Mouse (Mus musculus): ENCODE measurements around the gene Aph1b. TPM values are rescaled to one million over a fixed set of nuclear protein-coding genes. Genes with fewer than 3 reads are reported as not detected.
"Not testable (repeated sequence)": the region's sequence is repeated elsewhere in the genome, so short reads cannot be mapped to it uniquely, and the experiment has no call there.

The Aph1b gene
- 1 to 10 TPM; 3.4 to 5.1 TPM for total RNA-seq (2021)
- long read RNA-seq, experiment 1, full-length matches to known transcripts, result 1 of 1 reads
- long read RNA-seq, experiment 1, partial matches to known transcripts, result 0 of 1 reads
- long read RNA-seq, experiment 1, other reads (novel, unspliced or antisense), result 0 of 1 reads
- long read RNA-seq, experiment 2, full-length matches to known transcripts, result 6 of 6 reads
- long read RNA-seq, experiment 2, partial matches to known transcripts, result 0 of 6 reads
- long read RNA-seq, experiment 2, other reads (novel, unspliced or antisense), result 0 of 6 reads

DNA sequence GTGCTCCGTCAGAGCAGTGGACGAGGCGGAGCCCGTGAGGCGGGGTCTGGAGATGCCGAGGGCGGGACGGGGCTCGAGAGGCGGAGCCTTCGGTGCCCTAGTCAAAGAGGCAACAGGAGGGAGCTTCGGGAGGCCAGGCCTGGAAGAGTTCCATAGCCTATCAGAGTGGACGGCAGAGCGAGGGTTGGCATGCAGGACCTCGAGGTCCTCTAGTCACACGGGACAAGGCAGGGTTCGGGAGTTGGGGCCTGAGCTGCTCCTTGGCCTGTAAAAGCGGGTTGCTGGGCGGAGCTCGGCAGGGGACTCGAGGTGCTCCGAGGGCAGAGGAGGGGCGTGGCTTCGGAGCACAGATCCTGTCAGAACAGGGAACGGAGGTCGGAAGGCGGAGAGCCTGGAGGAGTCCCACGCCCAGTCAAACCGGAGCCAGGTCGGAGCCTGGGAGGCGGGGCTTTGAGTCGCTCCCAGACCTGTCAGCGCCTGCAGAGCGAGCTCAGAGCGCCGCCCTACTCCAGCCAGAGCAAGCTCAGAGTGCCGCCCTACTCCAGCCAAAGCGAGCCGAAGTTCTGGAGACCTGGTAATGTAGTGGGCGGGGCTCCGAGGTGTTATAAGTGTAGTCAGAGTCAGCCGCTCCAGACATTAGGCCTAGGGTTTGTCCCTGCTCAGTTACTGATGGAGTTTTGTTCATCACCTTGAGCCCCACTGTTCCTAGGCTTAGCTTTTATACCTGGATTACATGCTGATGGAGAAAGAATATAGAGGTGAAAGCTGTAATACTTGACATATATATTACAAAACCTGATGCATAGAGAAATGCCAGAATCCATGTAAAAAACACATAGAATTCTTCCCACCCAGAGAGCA, at the start of gene Aph1b:
Gene Aph1b, minus strand, starts transcription at position 27 of the 861 bp plus-strand sequence.
- peak; percentile 97 for DNase-seq

DNA sequence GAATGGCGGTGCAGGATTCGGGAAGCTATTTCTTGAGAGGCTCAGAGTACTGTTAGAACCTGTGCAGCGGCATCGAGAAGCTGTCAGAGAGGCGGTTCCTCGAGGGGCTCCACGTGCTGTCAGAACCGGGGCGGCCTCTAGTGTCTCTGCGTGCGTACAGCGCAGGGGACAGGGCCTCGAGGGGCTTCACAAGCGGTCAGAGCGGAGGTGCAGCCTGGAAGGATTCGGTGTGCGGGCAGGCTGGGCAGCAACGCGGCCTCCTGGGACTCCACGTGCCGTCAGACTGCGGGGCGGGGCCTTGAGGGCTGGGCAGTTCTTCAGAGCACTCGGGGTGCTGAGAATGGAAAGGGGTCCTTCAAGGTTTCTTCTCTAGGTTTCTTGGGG, 39.8 kb upstream of the Aph1b start:
- peak; percentile 73 for DNase-seq

DNA sequence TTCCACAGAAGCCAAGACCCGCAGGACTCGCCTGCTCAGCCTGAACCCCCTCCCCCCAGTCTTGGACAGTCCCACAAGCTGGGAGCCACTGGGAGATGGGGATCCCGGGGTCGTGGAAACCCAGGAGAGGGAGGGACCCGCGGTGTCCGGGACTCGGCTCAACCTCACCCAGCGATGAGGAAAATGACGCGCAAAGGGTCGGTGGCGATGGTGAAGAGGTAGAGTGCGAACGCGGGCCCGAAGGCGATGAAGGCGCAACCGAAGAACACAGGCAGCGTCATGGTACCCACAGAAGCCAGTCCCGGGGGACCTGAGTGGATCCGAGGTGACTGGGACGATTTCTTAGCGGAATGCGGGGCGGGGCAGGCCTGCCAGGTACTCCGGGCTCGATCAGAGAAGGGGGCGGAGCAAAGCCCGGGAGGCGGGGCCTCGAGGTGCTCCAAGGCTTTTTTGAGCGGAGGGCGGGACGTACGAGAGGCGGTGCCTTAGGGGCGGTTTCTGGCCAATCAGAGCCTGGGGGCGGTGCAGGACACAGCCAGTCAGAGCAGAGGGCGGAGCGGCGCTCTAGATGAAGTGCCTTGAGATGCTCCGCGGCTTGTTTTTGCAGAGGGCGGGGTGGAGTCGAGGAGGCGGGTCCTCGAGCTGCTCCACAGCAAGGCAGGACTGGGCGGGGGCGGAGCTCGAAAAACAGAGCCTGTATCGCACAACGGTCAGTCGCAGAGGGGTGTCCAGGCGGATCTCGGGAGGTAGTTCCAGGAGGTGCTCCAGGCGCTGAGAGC, 39.2 kb upstream of the Aph1b start, which contains the start of gene Aph1c:
Gene Aph1c, minus strand, starts transcription at position 409 of the 779 bp plus-strand sequence.
- peak; percentile 99 for DNase-seq

DNA sequence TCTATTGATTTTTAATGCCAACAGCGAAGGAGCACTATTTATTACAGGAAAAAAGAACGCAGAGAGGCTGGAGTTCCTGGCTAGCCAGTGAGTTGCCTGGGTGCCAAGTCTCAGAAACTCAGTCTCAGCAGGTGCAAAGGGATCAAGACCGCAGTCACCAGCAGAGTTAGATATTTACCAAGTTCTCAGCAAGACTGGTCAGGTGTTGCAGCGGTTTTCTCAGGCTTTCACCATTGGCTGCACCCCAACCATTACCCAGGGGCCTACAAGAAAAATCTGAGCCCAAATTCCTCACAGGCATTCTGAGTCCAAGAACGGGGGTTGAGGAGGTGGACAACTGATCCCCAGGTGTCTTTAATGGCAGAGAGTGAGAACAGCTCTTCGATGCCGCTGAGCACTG, 38.6 kb upstream of the Aph1b start:
- DNase-seq, result peak; percentile 17

DNA sequence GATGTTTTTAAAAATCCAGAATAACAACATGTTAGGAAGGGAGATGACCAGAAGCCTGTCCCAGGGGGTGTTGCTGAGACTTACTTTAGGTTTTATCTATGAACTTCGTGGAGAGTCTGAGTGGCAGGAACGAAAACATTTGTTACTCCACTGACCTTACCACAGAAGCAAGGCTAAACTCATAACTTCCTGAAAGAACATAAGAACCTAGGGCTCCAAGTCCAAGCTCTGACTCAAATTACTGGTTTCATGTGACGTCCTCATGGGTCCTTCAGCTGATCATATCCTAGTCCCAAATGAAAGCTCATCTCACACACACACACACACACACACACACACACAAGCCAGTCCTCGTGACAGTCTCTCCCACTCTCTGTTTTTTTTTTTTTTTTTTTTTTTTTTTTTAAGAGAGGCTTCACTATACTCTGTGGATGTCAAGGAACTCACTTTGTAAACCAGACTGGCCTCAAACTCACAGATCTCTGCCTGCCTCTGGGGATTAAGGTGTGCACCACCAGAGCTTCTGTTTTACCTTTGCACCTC, 37.1 kb upstream of the Aph1b start:
- DNase-seq, result peak; percentile 15

DNA sequence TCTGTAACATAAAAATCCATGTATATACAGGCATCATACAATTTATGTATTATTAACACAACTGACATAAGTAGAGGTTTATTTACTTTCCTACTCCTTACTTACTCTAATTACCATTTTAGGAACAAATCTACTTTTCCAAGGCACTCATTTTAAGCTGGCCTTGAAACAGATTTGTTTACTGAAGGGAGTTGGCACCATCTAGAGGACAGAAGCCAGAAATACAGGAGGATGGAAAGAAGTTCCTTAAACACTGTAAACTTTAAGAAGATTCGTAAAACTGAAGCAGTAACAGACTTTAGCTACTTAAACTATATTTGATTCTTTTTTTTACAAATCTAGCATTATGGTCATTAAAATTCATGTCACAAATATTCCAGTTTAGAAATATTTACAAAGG, 30.7 kb upstream of the Aph1b start:
- peak; percentile 36 for DNase-seq

DNA sequence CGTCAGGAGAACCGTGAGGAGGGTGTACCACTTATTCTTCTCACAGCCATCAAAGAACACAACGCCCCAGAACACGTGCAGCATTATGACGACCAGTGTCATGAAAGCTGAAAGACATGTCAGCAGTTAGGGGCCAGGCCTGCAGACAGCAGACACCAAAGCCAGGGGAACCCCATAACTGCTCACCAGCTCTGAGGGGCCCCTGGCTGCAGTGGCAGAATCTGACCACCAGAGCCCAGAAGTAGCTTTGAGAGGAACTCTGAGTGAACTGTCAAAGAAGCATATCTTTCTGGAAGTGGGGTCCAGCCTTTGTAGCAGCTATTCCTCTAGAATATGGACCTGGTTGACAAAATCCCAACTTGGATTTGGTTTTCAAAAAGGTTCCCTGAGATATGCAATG, 27.0 kb upstream of the Aph1b start:
- DNase-seq, result not testable (repeated sequence)

DNA sequence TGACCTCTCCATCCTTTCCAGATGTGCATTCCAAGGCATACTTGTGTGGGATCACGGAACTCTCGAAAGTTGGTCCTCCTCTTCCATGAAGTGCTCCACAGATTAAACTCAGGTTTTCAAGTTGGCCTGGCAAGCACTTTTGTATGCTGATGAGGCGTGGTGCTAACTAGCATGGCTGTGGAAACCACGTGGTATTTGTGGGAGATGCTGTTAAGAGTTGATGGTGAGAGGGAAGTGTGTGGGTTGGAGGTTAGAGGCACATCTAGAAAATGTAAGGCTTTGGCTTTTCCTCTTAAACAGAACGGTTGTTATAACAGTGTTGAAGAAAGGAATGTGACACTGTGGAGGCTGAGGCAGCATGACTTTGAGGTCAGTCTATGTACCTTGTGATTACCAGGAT, 25.7 kb upstream of the Aph1b start:
- DNase-seq, result no peak

DNA sequence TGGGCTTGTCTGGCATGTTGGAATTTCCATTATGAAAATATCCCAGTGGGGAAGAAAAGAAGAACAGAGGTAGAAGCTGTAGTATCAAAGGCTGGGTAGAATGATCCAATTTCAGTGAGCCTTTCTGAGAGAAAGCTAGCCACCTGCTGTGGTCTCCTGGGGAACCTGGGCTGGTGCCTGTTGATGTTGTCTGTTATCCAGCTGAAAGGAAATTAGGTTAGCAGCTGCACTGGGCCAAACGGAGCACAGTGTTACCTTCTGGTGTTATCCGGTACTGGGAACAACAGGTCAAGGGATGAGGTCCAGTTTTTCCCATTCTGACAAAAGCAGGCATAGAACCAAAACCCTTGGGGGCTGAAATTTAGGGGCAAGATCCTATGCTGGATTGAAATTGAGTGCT, 18.1 kb upstream of the Aph1b start:
- no peak for DNase-seq

DNA sequence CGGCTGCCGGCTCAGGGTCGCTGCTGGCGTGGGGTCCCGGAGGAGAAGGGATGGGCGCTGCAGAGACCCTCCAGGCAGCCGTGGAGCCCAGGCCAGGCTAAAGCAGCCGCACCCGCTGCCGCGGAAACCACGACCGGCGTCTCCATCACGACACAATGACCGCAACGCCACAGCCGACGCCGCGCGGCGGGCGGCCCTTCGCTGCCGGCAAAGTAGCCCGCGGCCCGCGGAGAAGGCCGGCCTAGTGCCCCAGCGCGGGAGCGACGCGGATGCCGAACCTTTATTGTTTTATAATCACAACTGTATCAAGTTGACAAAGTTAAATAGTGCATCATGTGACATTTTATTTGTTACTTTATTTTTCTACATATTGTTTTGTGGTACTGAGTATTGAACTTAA, 10.7 kb upstream of the Aph1b start:
- DNase-seq, result peak; percentile 25

DNA sequence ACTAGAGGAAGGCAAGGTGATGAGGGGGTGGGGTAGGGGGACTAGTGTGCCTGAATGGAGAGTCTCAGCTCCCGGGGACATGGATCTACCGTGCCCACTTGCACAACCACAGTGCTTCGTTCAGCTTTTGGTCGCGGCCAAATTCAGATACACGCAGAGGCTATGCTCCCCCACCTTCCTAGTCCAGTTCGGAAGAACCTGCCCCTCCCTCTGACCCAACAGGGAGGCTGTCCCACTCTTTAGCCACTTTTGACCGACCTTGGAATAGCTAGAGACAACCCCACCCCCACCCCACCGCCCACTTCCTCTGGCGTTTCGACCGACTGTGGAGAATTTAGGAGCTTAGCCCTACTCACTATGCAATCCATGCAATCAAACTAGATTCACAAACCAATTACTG, 6.7 kb upstream of the Aph1b start:
- DNase-seq, result no peak

DNA sequence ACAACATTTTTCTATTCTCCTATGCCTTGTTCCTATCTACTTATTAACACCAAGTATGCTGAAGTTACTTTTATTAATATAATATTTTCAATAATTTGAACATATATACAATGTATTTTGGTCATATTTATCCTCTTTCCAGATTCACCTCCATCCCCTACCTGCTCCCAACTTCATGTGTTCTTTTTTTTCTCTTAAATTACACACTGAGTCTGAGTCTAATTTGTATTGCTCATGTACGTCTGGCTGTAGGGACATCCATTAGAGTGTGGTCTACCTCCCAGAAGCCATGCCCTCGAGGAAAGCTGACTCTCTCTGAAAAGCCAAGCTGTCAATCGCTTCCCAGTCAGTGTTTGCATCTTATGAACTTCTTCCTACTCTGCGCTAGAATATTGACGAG, 1.4 kb upstream of the Aph1b start, which contains the start of gene Gm10647:
Gene Gm10647, plus strand, starts transcription at position 301 of the 400 bp plus-strand sequence.
- DNase-seq, result no peak

DNA sequence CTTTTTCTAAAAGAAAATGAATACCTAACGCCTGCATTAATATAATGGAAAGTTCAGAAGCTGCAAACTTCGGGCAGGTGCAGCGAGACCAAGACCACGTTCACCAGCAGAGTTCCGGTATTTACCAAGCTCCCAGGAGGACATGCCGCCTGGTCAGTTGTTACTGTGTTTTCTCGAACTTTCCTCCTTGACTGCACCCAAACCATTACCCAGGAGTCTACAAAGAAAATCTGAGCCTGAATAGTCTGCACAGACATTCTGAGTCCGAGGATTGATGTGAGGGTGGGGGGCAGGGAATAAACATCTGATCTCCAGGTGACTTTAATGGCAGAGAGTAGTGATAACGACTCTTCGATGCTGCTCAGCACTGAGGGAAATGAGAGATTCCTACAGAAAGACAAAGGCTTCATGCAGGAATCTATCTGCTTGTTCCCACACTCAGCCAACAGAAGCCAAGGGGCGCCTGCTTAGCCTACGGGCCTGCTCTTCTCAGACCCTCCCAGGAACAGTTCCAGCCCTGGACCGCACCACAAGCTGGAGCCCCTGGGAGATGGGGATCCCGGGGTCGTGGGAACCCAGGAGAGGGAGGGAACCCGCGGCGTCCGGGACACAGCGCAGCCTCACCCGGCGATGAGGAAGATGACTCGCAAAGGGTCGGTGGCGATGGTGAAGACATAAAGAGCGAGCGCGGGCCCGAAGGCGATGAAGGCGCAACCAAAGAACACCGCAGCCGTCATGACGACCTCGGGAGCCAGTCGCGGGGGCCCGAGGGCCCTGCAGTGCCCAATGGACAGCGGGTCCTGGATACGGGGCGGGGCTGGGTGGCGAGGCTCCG, 444 bp downstream of the Aph1b start:
- DNase-seq, result no peak

DNA sequence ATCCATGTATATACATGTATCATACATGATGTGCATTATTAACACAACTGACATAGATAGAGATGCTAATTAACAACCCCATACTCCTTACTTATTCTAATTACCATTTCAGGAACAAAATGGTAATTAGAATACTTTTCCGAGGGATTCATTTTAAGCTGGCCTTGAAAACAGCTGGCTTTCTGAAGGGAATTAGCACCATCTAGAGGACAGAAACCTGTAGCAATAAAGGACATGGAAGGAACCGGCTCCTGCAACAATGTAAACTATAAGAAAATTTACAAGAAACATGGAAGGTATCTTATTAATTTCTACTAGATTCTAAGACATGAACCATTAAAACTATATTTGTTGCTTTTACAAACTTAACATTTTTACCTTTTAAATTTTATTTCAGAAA, 7.5 kb downstream of the Aph1b start:
- peak; percentile 18 for DNase-seq

DNA sequence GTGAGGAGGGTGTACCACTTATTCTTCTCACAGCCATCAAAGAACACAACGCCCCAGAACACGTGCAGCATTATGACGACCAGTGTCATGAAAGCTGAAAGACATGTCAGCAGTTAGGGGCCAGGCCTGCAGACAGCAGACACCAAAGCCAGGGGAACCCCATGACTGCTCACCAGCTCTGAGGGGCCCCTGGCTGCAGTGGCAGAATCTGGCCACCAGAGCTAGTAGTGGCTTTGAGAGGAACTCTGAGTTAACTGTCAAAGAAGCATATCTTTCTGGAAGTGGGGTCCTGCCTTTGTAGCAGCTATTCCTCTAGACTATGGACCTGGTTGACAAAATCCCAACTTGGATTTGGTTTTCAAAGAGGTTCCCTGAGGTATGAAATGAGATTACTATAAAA, 10.7 kb downstream of the Aph1b start:
- not testable (repeated sequence) for DNase-seq

DNA sequence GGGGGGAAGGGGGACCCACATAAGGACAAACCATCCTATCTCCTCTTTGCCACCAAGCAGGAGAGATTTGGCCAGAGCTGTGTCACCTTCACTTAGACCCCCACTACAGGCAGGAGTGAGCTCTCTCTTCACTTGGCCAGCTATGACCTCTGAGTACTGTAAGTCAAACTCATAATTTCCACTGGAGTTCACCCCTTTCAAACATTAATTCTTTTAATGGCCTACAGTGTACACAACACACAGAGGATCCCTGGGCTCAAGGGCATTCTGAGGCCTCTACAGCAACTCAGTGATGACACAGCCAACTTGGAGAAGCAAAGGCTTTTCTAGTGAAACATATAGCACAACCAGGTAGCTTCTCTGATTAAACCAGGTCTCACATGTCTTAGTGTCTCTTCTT, 24.6 kb downstream of the Aph1b start:
- DNase-seq, result no peak

DNA sequence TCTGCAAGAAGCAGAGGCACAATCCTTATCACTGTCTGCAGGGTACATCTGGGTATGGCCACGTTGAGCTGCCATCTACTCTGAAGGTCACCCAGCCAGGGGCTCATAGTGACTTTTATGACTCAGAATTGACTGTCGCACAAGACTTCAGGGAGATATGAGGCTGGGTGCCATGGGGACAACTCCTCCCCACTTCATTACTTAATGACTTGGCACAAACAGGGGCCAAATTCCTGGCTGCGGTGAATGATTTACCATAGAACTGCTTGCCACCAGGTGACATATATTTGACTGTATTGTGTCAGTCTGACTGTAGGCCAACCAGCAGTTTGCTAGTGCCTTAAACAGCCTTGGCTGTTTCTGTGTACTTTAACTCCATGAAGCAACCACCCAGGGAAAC, 26.0 kb downstream of the Aph1b start:
- peak; percentile 64 for DNase-seq

DNA sequence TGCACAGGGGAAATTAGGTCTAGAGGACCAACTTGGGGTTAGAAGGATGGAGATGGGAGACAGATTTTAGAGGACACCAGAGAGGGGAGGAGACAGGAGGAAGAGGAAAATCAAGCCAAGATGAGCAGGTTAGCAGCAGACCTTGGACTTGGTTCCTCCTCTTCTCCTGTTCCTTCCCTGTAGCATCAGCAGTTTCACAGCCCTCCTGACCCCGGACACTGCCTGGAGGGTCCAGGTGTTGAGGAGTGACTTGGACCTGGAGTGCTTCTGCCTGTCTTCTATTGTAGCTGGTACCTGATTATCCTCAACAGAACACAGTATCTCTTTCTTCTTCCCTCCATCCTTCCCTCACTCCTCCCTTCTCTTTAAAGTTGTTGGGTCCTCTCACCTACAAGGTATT, 26.6 kb downstream of the Aph1b start:
- DNase-seq, result no peak

DNA sequence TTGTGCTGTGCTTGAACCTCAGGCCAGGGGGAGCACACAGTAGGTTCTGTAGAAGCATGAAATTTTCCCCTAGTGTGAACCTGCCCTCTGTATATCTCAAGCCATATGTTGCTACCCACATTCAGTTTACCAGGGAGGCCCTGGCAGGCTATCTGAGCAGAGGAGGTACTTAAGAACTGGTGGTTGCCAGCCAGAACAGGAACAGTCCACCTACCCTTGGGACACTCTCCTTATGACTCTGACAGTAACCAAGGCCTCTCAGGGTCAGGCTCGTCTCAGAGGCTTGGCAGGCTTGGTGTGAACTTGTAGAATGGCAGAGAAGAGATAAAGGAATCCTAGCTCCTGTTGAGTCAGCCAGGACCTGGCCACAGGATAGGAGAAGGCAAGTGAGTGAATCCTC, 34.3 kb downstream of the Aph1b start:
- no peak for DNase-seq

DNA sequence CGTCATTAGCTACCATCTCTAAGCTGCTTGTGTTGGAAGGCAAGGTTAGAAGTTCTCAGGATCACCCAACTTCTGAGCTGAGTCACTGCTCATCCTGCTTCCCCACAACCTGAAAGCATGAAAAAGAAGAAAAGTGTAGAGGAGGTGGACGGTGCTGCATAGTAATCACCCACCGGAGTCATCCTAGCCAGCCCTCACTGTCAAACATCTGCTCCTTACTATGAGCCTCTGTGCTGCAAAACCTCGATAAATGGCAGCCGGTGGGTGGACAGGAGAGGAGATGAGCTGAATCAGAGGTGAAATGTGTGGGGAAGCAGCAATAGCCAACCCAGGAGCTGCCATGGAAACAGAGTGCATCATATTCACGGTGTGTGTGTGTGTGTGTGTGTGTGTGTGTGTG, 42.4 kb downstream of the Aph1b start:
- DNase-seq, result no peak

DNA sequence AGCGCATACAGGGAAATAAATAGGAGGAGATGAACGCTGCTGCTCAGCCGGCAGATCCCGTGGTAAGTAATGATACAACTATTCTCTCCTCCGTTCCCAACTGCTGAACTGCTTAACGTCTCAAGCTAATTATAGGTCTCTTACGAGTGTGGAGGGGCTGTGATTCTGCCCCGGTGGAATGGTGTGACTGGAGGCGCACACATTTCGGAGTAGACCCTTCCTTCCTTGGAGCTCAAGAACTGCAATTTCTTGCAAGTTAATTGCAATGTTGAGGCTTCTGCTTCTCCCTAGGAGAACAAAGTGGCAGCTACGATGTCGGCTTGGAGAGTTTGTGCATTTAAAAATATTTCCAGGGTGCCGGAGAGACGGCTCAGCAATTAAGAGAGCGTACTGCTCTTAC, 46.9 kb downstream of the Aph1b start:
- DNase-seq, result no peak

DNA sequence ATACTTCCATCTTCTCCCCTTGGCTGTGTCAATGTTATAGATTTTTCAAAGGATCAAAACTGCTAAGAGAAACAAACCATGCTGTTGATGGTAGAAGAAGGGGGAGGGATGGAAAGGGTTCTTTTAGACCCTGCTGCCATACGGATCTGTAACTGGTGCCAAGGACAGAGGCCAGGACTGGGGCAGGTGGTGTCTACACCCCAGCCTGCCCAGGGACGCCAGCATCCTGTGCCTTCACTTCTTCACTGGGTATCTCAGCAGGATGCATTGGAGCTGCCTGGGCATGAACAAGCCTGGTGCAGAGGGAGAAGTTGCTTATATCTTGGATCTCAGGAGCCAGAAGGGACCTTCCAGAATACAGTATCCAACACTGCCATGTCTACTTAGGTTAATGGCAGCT, 50.8 kb downstream of the Aph1b start:
- DNase-seq, result no peak
